Mouse (Mus musculus): ENCODE data around the gene Gm8882. TPM values are rescaled to one million over a fixed set of nuclear protein-coding genes. Genes with fewer than 3 reads are reported as not detected.

Gene Gm8882
- polyA plus RNA-seq (2015; fragmentation: Nextera tagmentation; extraction: Ambion mirVana): not detected in 2 replicates

DNA sequence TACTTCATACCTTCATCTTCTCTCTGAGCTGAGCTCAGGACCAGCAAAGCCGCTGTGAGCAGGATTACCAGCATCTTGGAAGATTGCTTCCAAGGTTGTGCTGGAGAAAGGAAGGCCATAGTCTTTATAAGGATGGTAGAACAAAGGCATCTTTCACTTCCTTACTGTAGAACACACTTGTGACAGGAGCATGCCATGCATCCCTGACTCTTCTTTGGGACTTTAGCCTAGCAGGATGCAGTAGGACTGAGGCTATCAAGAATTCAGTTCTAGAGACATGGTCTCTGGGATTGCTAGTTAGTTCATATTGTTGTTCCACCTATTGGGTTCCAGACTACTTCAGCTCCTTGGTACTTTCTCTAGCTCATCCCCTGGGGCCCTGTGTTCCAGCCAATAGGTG is at the start of gene Gm8882:
TSS of gene Gm8882 (minus strand) at position 101 of the 400 bp plus-strand sequence.

DNA sequence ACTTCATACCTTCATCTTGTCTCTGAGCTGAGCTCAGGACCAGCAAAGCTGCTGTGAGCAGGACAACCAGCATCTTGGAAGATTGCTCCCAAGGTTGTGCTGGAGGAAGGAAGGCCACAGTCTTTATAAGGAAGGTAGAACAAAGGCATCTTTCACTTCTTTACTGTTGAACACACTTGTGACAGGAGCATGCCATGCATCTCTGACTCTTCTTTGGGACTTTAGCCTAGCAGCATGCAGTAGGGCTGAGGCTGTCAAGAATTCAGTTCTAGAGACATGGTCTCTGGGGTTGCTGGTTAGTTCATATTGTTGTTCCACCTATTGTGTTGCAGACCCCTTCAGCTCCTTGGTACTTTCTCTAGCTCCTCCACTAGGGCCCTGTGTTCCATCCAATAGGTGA is 49.3 kb downstream of the Gm8882 start, which contains the start of gene Prpmp5:
TSS of gene Prpmp5 (minus strand) at position 101 of the 400 bp plus-strand sequence.

Other genes starting within 250 kb of the Gm8882 start
- not detected in 2 replicates for gene Prb1, start 153.6 kb downstream of the Gm8882 start, polyA plus RNA-seq (2015; fragmentation: Nextera tagmentation; extraction: Ambion mirVana)
- not detected in 2 replicates for gene Prpmp5, start 49.4 kb downstream of the Gm8882 start, polyA plus RNA-seq (2015; fragmentation: Nextera tagmentation; extraction: Ambion mirVana)
- gene Prh1, start 205.7 kb upstream of the Gm8882 start, polyA plus RNA-seq (2015; fragmentation: Nextera tagmentation; extraction: Ambion mirVana): not detected in 2 replicates
- not detected in 2 replicates for gene Prp2, start 231.8 kb upstream of the Gm8882 start, polyA plus RNA-seq (2015; fragmentation: Nextera tagmentation; extraction: Ambion mirVana)